Mouse (Mus musculus) frontal cortex, postnatal 14 days (tissue): ENCODE data around the gene Gm5286.
"Not testable (repeated sequence)": the region's sequence is repeated elsewhere in the genome, so short reads cannot be mapped to it uniquely, and the experiment has no call there.

ENCODE experiments used
- DNase-seq, 2 experiments: peaks; one replicate each; pipeline ENCODE4 v3.0.0; 2022; ENCODE audit warnings: low spot score in 2 of 2

Gm5286 gene

DNA sequence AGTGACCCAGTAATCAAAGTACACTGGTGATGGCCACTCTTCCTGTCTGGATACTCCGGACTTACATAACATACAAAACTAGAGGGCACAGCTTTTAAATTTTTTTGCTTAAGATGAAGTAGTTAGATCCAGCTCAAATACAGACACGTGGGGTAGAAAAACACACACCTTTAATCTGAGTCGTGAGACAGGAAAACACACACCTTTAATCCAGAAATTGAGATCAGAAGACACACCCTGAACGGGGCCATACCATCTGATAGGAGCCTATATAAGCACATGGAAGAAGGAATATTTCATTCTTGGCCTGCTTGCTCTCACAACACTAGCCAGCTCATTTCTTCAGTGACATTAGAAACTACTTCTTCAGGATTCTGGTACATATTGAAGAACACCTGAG lies at the start of gene Gm5286:
Gene Gm5286, plus strand, starts transcription at position 301 of the 400 bp plus-strand sequence.
- DNase-seq, result not testable (repeated sequence)

DNA sequence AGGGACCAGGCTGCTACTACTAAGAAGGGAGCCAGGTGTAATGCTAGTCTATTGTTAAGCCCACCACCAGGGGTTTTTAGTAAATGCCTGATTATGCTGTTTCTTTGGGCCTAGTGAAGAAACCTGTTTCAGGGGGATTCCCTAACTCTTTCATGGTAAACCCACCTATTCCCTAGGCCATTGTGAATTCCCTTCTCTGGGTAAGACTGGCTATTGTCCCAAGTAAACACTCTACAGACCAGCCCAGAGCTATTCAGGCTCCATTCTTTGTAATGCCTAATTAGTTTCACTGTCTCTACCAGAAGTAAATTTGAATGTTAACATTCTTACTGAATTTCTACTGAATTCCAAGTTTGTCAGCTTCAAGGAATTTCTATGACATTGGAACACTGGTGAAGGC lies 29.2 kb upstream of the Gm5286 start:
- DNase-seq, result not testable (repeated sequence)

DNA sequence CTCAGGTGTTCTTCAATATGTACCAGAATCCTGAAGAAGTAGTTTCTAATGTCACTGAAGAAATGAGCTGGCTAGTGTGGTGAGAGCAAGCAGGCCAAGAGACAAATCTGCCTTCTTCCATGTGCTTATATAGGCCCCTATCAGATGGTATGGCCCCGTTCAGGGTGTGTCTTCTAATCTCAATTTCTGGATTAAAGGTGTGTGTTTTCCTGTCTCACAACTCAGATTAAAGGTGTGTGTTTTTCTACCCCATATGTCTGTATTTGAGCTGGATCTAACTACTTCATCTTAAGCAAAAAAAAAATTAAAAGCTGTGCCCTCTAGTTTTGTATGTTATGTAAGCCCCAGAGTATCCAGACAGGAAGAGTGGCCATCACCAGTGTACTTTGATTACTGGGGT lies 18.4 kb upstream of the Gm5286 start, which contains the start of gene Gm10696:
Gene Gm10696, minus strand, starts transcription at position 101 of the 400 bp plus-strand sequence.
- not testable (repeated sequence) for DNase-seq
